Mouse (Mus musculus) heart, postnatal 0 days (tissue): ENCODE results near the gene Zfp385c.

ENCODE experiments used
- CTCF ChIP-seq: IDR thresholded peaks from 2 replicates; pipeline ENCODE4 v1.5.1; 2016; ENCODE audit warnings: antibody characterized with exemption, control low read depth, low read depth
- EP300 ChIP-seq: IDR thresholded peaks from 2 replicates; pipeline ENCODE4 v1.6.1; 2016; ENCODE audit warnings: antibody characterized with exemption, low read depth

DNA sequence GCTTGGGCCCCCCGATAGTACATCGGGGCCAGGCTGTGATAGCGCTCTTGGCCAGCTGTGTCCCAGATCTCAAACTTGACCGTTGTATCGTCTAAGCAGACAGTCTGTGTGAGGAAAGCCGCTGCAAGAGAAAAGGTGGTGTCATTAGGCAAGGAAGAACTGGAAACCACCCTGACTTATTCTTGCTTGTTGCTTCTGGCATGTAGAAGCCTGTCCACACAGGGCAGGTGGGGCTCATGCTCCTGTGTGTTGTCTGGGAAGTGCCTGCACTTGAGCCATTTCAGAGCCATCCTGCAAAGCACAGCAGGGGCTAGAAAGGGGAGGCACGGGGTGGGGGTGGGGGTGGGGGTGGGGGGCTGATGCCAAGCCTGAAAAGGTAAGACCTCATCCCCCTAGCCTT lies 26.2 kb upstream of the Zfp385c start:
- TF ChIP-seq CTCF: no peak
- TF ChIP-seq EP300: no peak
